Mouse (Mus musculus): ENCODE data around the gene Aaed1. TPM values are rescaled to one million over a fixed set of nuclear protein-coding genes. Genes with fewer than 3 reads are reported as not detected.

Gene Aaed1
- polyA plus RNA-seq, 1 experiment from 2014 or later, result 13.4 TPM

GRCm38 (mm10) chr13:64299069-64299468, 13.4 kb downstream of the Aaed1 start:
- Histone ChIP-seq H3K4me3 (no peak overlapping the region), H3K27ac (replicated peaks) (no peak overlapping the region), H3K36me3 (no peaks in the 10 kb centered on the region), H3K4me1 (replicated peaks) (no peaks in the 10 kb centered on the region), H3K4me2 (no peak overlapping the region), H3K27me3 (no peaks in the 10 kb centered on the region), H3K9ac (no peak overlapping the region), H3K9me3 (no peaks in the 10 kb centered on the region)
- WGBS, result 95% methylated on average over 1 of the region's 1 CpGs
- no peak for ATAC-seq (ENCODE audit: low FRiP score, low read depth)

DNA sequence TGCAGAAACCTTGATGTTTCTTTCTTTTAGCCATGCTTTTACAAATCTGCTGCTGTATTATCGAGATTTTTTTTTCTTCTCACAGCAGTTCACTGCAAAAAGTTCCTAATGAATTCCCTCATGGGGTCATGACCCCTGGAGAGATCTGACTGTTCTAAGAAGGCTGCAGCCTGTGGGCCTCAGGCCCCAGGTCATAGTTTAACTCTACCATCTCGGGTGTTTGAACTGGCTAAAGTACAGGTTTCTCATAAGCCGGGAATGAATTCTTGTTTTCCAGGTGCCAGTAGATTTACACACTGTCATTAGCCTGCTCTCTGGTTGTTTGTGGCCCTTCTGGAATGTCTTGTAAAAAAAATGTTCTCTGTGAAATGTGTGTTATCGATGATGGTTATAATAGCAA, 25.7 kb downstream of the Aaed1 start:
- Histone ChIP-seq H3K27ac (replicated peaks) (no peak overlapping the region), H3K4me2 (no peak overlapping the region), H3K9ac (no peak overlapping the region), H3K36me3 (no peaks in the 10 kb centered on the region), H3K4me3 (no peak overlapping the region), H3K9me3 (no peaks in the 10 kb centered on the region), H3K4me1 (replicated peaks) (no peaks in the 10 kb centered on the region), H3K27me3 (no peaks in the 10 kb centered on the region)
- no peak for ATAC-seq (ENCODE audit: low FRiP score, low read depth)
- WGBS, result 54% methylated on average over 4 of the region's 4 CpGs

GRCm38 (mm10) chr13:64286321-64286720, 26.2 kb downstream of the Aaed1 start:
- WGBS, result 69% methylated on average over 4 of the region's 4 CpGs
- no peaks in the 10 kb centered on the region for H3K27me3 ChIP-seq
- H3K4me3 ChIP-seq, result no peak overlapping the region
- ATAC-seq (ENCODE audit: low FRiP score, low read depth), result no peak
- no peaks in the 10 kb centered on the region for H3K4me1 ChIP-seq (replicated peaks)
- H3K9ac ChIP-seq, result no peak overlapping the region
- no peaks in the 10 kb centered on the region for H3K36me3 ChIP-seq
- H3K27ac ChIP-seq (replicated peaks), result no peak overlapping the region
- H3K9me3 ChIP-seq, result no peaks in the 10 kb centered on the region
- H3K4me2 ChIP-seq, result no peak overlapping the region

GRCm38 (mm10) chr13:64284676-64285075, 27.8 kb downstream of the Aaed1 start:
- Histone ChIP-seq H3K4me1 (replicated peaks) (no peaks in the 10 kb centered on the region), H3K27ac (replicated peaks) (no peak overlapping the region), H3K36me3 (no peaks in the 10 kb centered on the region), H3K4me2 (no peak overlapping the region), H3K9ac (no peak overlapping the region), H3K9me3 (no peaks in the 10 kb centered on the region), H3K27me3 (no peaks in the 10 kb centered on the region), H3K4me3 (no peak overlapping the region)
- WGBS, result 98% methylated on average over 2 of the region's 2 CpGs
- no peak for ATAC-seq (ENCODE audit: low FRiP score, low read depth)

GRCm38 (mm10) chr13:64280940-64281339, 31.6 kb downstream of the Aaed1 start:
- peaks cover 9% of the 10 kb centered on the region for H3K27me3 ChIP-seq
- 91% methylated on average over 5 of the region's 5 CpGs for WGBS
- no peaks in the 10 kb centered on the region for H3K36me3 ChIP-seq
- no peak for ATAC-seq (ENCODE audit: low FRiP score, low read depth)
- H3K9ac ChIP-seq, result no peak overlapping the region
- H3K9me3 ChIP-seq, result no peaks in the 10 kb centered on the region
- H3K4me1 ChIP-seq (replicated peaks), result no peaks in the 10 kb centered on the region
- no peak overlapping the region for H3K4me3 ChIP-seq
- no peak overlapping the region for H3K4me2 ChIP-seq
- no peak overlapping the region for H3K27ac ChIP-seq (replicated peaks)

DNA sequence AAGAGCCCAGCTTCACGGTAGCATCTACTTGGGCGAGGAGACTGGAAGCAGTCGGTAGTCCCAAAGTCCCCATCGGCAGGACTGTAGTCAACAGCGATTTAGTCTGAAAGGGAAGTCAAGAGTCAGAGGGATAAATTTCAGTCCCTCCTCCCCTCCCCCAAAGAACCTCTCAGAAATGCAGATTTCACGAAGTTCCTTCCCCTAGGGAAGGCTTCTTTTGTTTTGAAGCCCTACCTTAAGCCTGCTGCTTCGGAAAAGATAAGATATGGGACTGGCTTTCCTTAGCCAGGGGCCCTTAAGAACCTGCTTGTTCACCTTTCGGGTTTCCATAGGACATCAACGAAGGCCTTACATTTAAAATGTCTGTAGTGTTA, 36.8 kb downstream of the Aaed1 start:
- Histone ChIP-seq H3K27ac (replicated peaks) (no peak overlapping the region), H3K9me3 (no peaks in the 10 kb centered on the region), H3K4me3 (peak overlapping the region; percentile 62), H3K4me2 (peak overlapping the region; percentile 100), H3K36me3 (no peaks in the 10 kb centered on the region), H3K9ac (no peak overlapping the region), H3K4me1 (replicated peaks) (peaks cover 22% of the 10 kb centered on the region), H3K27me3 (peaks cover 25% of the 10 kb centered on the region)
- no peak for ATAC-seq (ENCODE audit: low FRiP score, low read depth)
- 15% methylated on average over 9 of the region's 9 CpGs for WGBS

GRCm38 (mm10) chr13:64274879-64275753, 37.4 kb downstream of the Aaed1 start, which contains the start of gene Cdc14b:
Gene Cdc14b (minus strand): TSS chr13:64275290.
- H3K36me3 ChIP-seq, result no peaks in the 10 kb centered on the region
- no peaks in the 10 kb centered on the region for H3K9me3 ChIP-seq
- peaks cover 22% of the 10 kb centered on the region for H3K4me1 ChIP-seq (replicated peaks)
- H3K9ac ChIP-seq, result peak within 1 kb of the TSS; percentile 58
- H3K4me2 ChIP-seq, result peak within 1 kb of the TSS; percentile 100
- peak; percentile 97 for ATAC-seq (ENCODE audit: low FRiP score, low read depth)
- peaks cover 25% of the 10 kb centered on the region for H3K27me3 ChIP-seq
- under 1% methylated on average over 57 of the region's 57 CpGs for WGBS
- no peak within 1 kb of the TSS for H3K27ac ChIP-seq (replicated peaks)
- H3K4me3 ChIP-seq, result peak within 1 kb of the TSS; percentile 62

- Histone ChIP-seq H3K4me2 (peak overlapping the region; percentile 100), H3K27me3 (peaks cover 25% of the 10 kb centered on the region), H3K4me3 (peak overlapping the region; percentile 62), H3K36me3 (no peaks in the 10 kb centered on the region), H3K27ac (replicated peaks) (no peak overlapping the region), H3K4me1 (replicated peaks) (peaks cover 22% of the 10 kb centered on the region), H3K9me3 (no peaks in the 10 kb centered on the region), H3K9ac (peak overlapping the region; percentile 58)
- ATAC-seq (ENCODE audit: low FRiP score, low read depth), result peak; percentile 84
- WGBS, result under 1% methylated on average over 83 of the region's 95 CpGs
These were observed 38.3 kb downstream of the Aaed1 start for GRCm38 (mm10) chr13:64273891-64274844.

GRCm38 (mm10) chr13:64273352-64273751, 39.2 kb downstream of the Aaed1 start:
- Histone ChIP-seq H3K27me3 (peaks cover 25% of the 10 kb centered on the region), H3K36me3 (no peaks in the 10 kb centered on the region), H3K4me1 (replicated peaks) (peaks cover 22% of the 10 kb centered on the region), H3K9me3 (no peaks in the 10 kb centered on the region), H3K4me2 (peak overlapping the region; percentile 100), H3K27ac (replicated peaks) (no peak overlapping the region), H3K4me3 (peak overlapping the region; percentile 62; the same call in 1 of the 2 replicates), H3K9ac (no peak overlapping the region)
- no peak for ATAC-seq (ENCODE audit: low FRiP score, low read depth)
- WGBS, result 56% methylated on average over 8 of the region's 8 CpGs

- no peaks in the 10 kb centered on the region for H3K36me3 ChIP-seq
- H3K4me1 ChIP-seq (replicated peaks), result peaks cover 3% of the 10 kb centered on the region; the same call in 1 of the 2 replicates
- peaks cover 4% of the 10 kb centered on the region; the same call in 1 of the 2 replicates for H3K27me3 ChIP-seq
- H3K9ac ChIP-seq, result no peak overlapping the region
- no peak overlapping the region for H3K27ac ChIP-seq (replicated peaks)
- H3K4me3 ChIP-seq, result no peak overlapping the region
- H3K4me2 ChIP-seq, result no peak overlapping the region
- 85% methylated on average over 4 of the region's 4 CpGs for WGBS
- ATAC-seq (ENCODE audit: low FRiP score, low read depth), result no peak
- H3K9me3 ChIP-seq, result no peaks in the 10 kb centered on the region
These were observed 44.1 kb downstream of the Aaed1 start for GRCm38 (mm10) chr13:64268384-64268783.

GRCm38 (mm10) chr13:64267151-64267550, 45.4 kb downstream of the Aaed1 start:
- Histone ChIP-seq H3K36me3 (no peaks in the 10 kb centered on the region), H3K4me3 (no peak overlapping the region), H3K9me3 (no peaks in the 10 kb centered on the region), H3K4me1 (replicated peaks) (no peaks in the 10 kb centered on the region), H3K4me2 (no peak overlapping the region), H3K27ac (replicated peaks) (no peak overlapping the region), H3K27me3 (no peaks in the 10 kb centered on the region), H3K9ac (no peak overlapping the region)
- ATAC-seq (ENCODE audit: low FRiP score, low read depth), result no peak
- 18% methylated on average over 9 of the region's 9 CpGs for WGBS

- 96% methylated on average over 6 of the region's 6 CpGs for WGBS
- no peak overlapping the region for H3K4me2 ChIP-seq
- H3K9ac ChIP-seq, result no peak overlapping the region
- H3K36me3 ChIP-seq, result no peaks in the 10 kb centered on the region
- H3K9me3 ChIP-seq, result no peaks in the 10 kb centered on the region
- H3K4me1 ChIP-seq (replicated peaks), result no peaks in the 10 kb centered on the region
- ATAC-seq (ENCODE audit: low FRiP score, low read depth), result no peak
- no peaks in the 10 kb centered on the region for H3K27me3 ChIP-seq
- no peak overlapping the region for H3K27ac ChIP-seq (replicated peaks)
- no peak overlapping the region for H3K4me3 ChIP-seq
These were observed 47.9 kb downstream of the Aaed1 start for GRCm38 (mm10) chr13:64264586-64264985.

All from hindbrain, embryonic 15.5 days (tissue).